Comparison of ENCODE assay signal across 12 mouse cellular contexts in the genomic region with DNA sequence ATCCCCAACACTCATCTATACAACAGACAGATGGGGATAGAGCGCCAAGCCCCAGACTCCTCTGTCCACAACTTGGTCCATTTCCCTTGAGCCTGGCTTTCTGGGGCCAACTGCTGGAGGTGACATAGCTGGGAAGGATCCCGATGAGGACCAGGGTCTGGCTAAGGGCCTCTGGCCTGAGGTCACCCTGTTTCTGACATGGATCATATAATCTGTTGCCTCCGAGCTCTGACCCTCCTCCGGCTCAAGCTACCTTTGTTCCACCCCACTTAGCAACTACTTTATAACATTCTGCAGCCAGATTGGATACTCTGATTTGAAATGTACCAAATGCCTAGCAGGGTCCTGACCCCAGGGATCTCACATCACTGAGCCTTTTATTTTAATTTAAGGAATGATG.
"Had no signal": no experiment of that assay in that cellular context is flagged by ENCODE, and none has a peak within 500 bp of the region (broad histone marks: within the 10 kb centered on the region; RNA-seq: fewer than 3 reads in every experiment).

No protein-coding gene starts in this region.

- H3K36me3 ChIP-seq: limb, embryonic 13.5 days; midbrain, embryonic 15.5 days; neural tube, embryonic 12.5 days had no signal

- H3K9ac ChIP-seq: limb, embryonic 13.5 days; liver, embryonic 14.5 days; midbrain, embryonic 15.5 days; neural tube, embryonic 12.5 days had no signal

- DNase-seq: left cerebral cortex, postnatal 4 days; lung, adult 18-20 months; retina, postnatal 1 day; right cerebral cortex, postnatal 4 days; spleen, adult 18-20 months; thymus, adult 18-20 months; thymus, postnatal 14 days had no signal

- ATAC-seq: midbrain, embryonic 15.5 days had no signal

- H3K9me3 ChIP-seq: limb, embryonic 13.5 days; midbrain, embryonic 15.5 days; neural tube, embryonic 12.5 days had no signal

- H3K27ac ChIP-seq: layer of hippocampus, adult 2 months; limb, embryonic 13.5 days; liver, embryonic 14.5 days; midbrain, embryonic 15.5 days; neural tube, embryonic 12.5 days had no signal

- H3K4me3 ChIP-seq: layer of hippocampus, adult 2 months; limb, embryonic 13.5 days; midbrain, embryonic 15.5 days; neural tube, embryonic 12.5 days had no signal

- H3K4me2 ChIP-seq: limb, embryonic 13.5 days; midbrain, embryonic 15.5 days; neural tube, embryonic 12.5 days had no signal

- H3K27me3 ChIP-seq: limb, embryonic 13.5 days; midbrain, embryonic 15.5 days; neural tube, embryonic 12.5 days had no signal
